Mouse (Mus musculus) stomach, embryonic 14.5 days (tissue): ENCODE results near the gene Patj. TPM values are rescaled to one million over a fixed set of nuclear protein-coding genes. Genes with fewer than 3 reads are reported as not detected.

ENCODE experiments used
- ATAC-seq: fragments of 200-750 bp; cut with Nextera tagmentation; 2 replicates; pipeline ENCODE4 v1.8.0; 2017; ENCODE audit warnings: low read depth, moderate TSS enrichment; ENCODE audit not compliant: insufficient number of reproducible peaks, insufficient read depth, low FRiP score
- H3K27ac ChIP-seq: fragments of 300-500 bp; sonication (generic); 2 replicates; pipeline ENCODE4 v1.5.1; 2014; ENCODE audit warnings: mild to moderate bottlenecking, low read length, moderate library complexity, mixed read lengths
- H3K27me3 ChIP-seq: fragments of 300-500 bp; sonication (generic); 2 replicates; pipeline ENCODE4 v1.6.1; 2014; ENCODE audit warnings: low read length, control low read depth, mixed read lengths; ENCODE audit not compliant: control insufficient read depth, insufficient read depth
- H3K36me3 ChIP-seq: fragments of 300-500 bp; sonication (generic); 2 replicates; pipeline ENCODE4 v1.6.1; 2014; ENCODE audit warnings: mild to moderate bottlenecking, control low read depth, low read length, moderate library complexity, mixed read lengths; ENCODE audit not compliant: control insufficient read depth, insufficient read depth
- H3K4me1 ChIP-seq: fragments of 300-500 bp; sonication (generic); 2 replicates; pipeline ENCODE4 v1.6.1; 2014; ENCODE audit warnings: low read length, control low read depth, mixed read lengths; ENCODE audit not compliant: control insufficient read depth, insufficient read depth
- H3K4me2 ChIP-seq: fragments of 300-500 bp; sonication (generic); replicated peaks from 2 replicates; pipeline ENCODE4 v1.6.1; 2014; ENCODE audit warnings: low read depth, low read length, control low read depth
- H3K4me3 ChIP-seq: fragments of 300-500 bp; sonication (generic); 2 replicates; pipeline ENCODE4 v1.5.1; 2014; ENCODE audit warnings: low read depth, low read length, control low read depth
- H3K9ac ChIP-seq: fragments of 300-500 bp; sonication (generic); replicated peaks from 2 replicates; pipeline ENCODE4 v1.6.1; 2014; ENCODE audit warnings: low read depth, mild to moderate bottlenecking, control low read depth, low read length, moderate library complexity, mixed read lengths
- H3K9me3 ChIP-seq: fragments of 300-500 bp; sonication (generic); 2 replicates; pipeline ENCODE4 v1.6.1; 2016; ENCODE audit warnings: low read depth, low read length, control low read depth; ENCODE audit not compliant: control insufficient read depth
- WGBS: fragments of 180-500 bp; shearing (Covaris S2); extraction: QIAGEN DNeasy Blood & Tissue Kit; methylation state at CpG from one replicate; pipeline ENCODE4 v1.1.7; 2014; 5-methylcytosine and 5-hydroxymethylcytosine counted together
- polyA plus RNA-seq: library from polyadenylated mRNA; unstranded; fragments of >200 nt; fragmentation: Nextera tagmentation; extraction: Ambion mirVana; gene quantifications from 2 replicates; pipeline ENCODE4 v1.2.1, GENCODE M21; 2014

Gene Patj
- polyA plus RNA-seq, 1 experiment from 2014 or later = 28.0 TPM

GRCm38 (mm10) chr4:98545376-98545775, 149.8 kb downstream of the Patj start:
- 36% methylated on average over 1 of the region's 1 CpGs for WGBS
- Histone ChIP-seq H3K9me3 (no peaks in the 10 kb centered on the region), H3K27ac (no peak overlapping the region), H3K9ac (no peak overlapping the region), H3K36me3 (no peaks in the 10 kb centered on the region), H3K27me3 (no peaks in the 10 kb centered on the region), H3K4me3 (no peak overlapping the region), H3K4me2 (no peak overlapping the region), H3K4me1 (no peaks in the 10 kb centered on the region)
- peak; percentile 72; the same call in 1 of the 2 replicates for ATAC-seq

GRCm38 (mm10) chr4:98546456-98547176, 151.0 kb downstream of the Patj start:
- Histone ChIP-seq H3K36me3 (no peaks in the 10 kb centered on the region), H3K4me2 (no peak overlapping the region), H3K4me1 (no peaks in the 10 kb centered on the region), H3K27me3 (no peaks in the 10 kb centered on the region), H3K27ac (no peak overlapping the region), H3K4me3 (no peak overlapping the region), H3K9ac (no peak overlapping the region), H3K9me3 (no peaks in the 10 kb centered on the region)
- no peak for ATAC-seq
- 59% methylated on average over 12 of the region's 12 CpGs for WGBS

- H3K27me3 ChIP-seq = no peaks in the 10 kb centered on the region
- H3K4me3 ChIP-seq = no peak overlapping the region
- no peak overlapping the region for H3K4me2 ChIP-seq
- no peaks in the 10 kb centered on the region for H3K4me1 ChIP-seq
- ATAC-seq = no peak
- no peak overlapping the region for H3K9ac ChIP-seq
- WGBS = 85% methylated on average over 7 of the region's 7 CpGs
- no peaks in the 10 kb centered on the region for H3K36me3 ChIP-seq
- H3K27ac ChIP-seq = no peak overlapping the region
- no peaks in the 10 kb centered on the region for H3K9me3 ChIP-seq
Measured at GRCm38 (mm10) chr4:98549491-98549890, 153.9 kb downstream of the Patj start.

- no peaks in the 10 kb centered on the region for H3K4me1 ChIP-seq
- 93% methylated on average over 5 of the region's 5 CpGs for WGBS
- no peak for ATAC-seq
Measured at GRCm38 (mm10) chr4:98550116-98550515, 154.5 kb downstream of the Patj start.

GRCm38 (mm10) chr4:98555666-98556065, 160.1 kb downstream of the Patj start:
- WGBS = 92% methylated on average over 2 of the region's 2 CpGs
- H3K27ac ChIP-seq = no peak overlapping the region

More at GRCm38 (mm10) chr4:98550116-98550515, 154.5 kb downstream of the Patj start:
- Histone ChIP-seq H3K4me3 (no peak overlapping the region), H3K4me2 (no peak overlapping the region), H3K36me3 (no peaks in the 10 kb centered on the region), H3K27ac (no peak overlapping the region), H3K27me3 (no peaks in the 10 kb centered on the region), H3K9ac (no peak overlapping the region), H3K9me3 (no peaks in the 10 kb centered on the region)

GRCm38 (mm10) chr4:98556449-98556848, 160.9 kb downstream of the Patj start:
- WGBS = 91% methylated on average over 6 of the region's 6 CpGs
- H3K4me3 ChIP-seq = no peak overlapping the region
- no peak overlapping the region for H3K9ac ChIP-seq
- H3K27ac ChIP-seq = no peak overlapping the region
- no peaks in the 10 kb centered on the region for H3K4me1 ChIP-seq
- H3K9me3 ChIP-seq = no peaks in the 10 kb centered on the region
- no peaks in the 10 kb centered on the region for H3K27me3 ChIP-seq
- H3K4me2 ChIP-seq = no peak overlapping the region
- no peak for ATAC-seq
- no peaks in the 10 kb centered on the region for H3K36me3 ChIP-seq

More at GRCm38 (mm10) chr4:98555666-98556065, 160.1 kb downstream of the Patj start:
- no peak overlapping the region for H3K4me3 ChIP-seq
- no peaks in the 10 kb centered on the region for H3K4me1 ChIP-seq
- no peak for ATAC-seq
- H3K27me3 ChIP-seq = no peaks in the 10 kb centered on the region
- no peak overlapping the region for H3K4me2 ChIP-seq
- H3K36me3 ChIP-seq = no peaks in the 10 kb centered on the region
- H3K9me3 ChIP-seq = no peaks in the 10 kb centered on the region
- H3K9ac ChIP-seq = no peak overlapping the region

GRCm38 (mm10) chr4:98557192-98557591, 161.6 kb downstream of the Patj start:
- WGBS = 94% methylated on average over 13 of the region's 13 CpGs
- no peak for ATAC-seq
- Histone ChIP-seq H3K4me2 (no peak overlapping the region), H3K27me3 (no peaks in the 10 kb centered on the region), H3K36me3 (no peaks in the 10 kb centered on the region), H3K4me1 (no peaks in the 10 kb centered on the region), H3K9ac (no peak overlapping the region), H3K4me3 (no peak overlapping the region), H3K9me3 (no peaks in the 10 kb centered on the region), H3K27ac (no peak overlapping the region)

GRCm38 (mm10) chr4:98560196-98560830, 164.7 kb downstream of the Patj start:
- H3K9ac ChIP-seq = no peak overlapping the region
- no peaks in the 10 kb centered on the region for H3K9me3 ChIP-seq
- H3K36me3 ChIP-seq = no peaks in the 10 kb centered on the region
- no peak overlapping the region for H3K27ac ChIP-seq
- WGBS = 74% methylated on average over 9 of the region's 9 CpGs
- H3K4me2 ChIP-seq = no peak overlapping the region
- no peak overlapping the region for H3K4me3 ChIP-seq
- no peak for ATAC-seq
- no peaks in the 10 kb centered on the region for H3K27me3 ChIP-seq
- no peaks in the 10 kb centered on the region; the same call in 1 of the 2 replicates for H3K4me1 ChIP-seq
